Mouse (Mus musculus) lung, postnatal 0 days (tissue): Measurements from ENCODE around the gene 4921504E06Rik. TPM values are rescaled to one million over a fixed set of nuclear protein-coding genes. Genes with fewer than 3 reads are reported as not detected.

ENCODE experiments used
- ATAC-seq: fragments of 200-750 bp; cut with Nextera tagmentation; 2 replicates; pipeline ENCODE4 v1.8.0; 2017; ENCODE audit warnings: moderate library complexity
- DNase-seq: peaks from one replicate; pipeline ENCODE4 v3.0.0-alpha.2; 2016; ENCODE audit warnings: low spot score
- H3K27ac ChIP-seq: fragments of 300-500 bp; sonication (generic); 2 replicates; pipeline ENCODE4 v1.5.1; 2014; ENCODE audit warnings: antibody characterized with exemption, mild to moderate bottlenecking, low read length, mixed read lengths
- H3K27me3 ChIP-seq: fragments of 300-500 bp; sonication (generic); replicated peaks from 2 replicates; pipeline ENCODE4 v1.6.1; 2014; ENCODE audit warnings: low read length, mixed read lengths; ENCODE audit not compliant: insufficient read depth
- H3K36me3 ChIP-seq: fragments of 300-500 bp; sonication (generic); 2 replicates; pipeline ENCODE4 v1.6.1; 2014; ENCODE audit warnings: low read length, mixed read lengths; ENCODE audit not compliant: insufficient read depth
- H3K4me1 ChIP-seq: fragments of 300-500 bp; sonication (generic); 2 replicates; pipeline ENCODE4 v1.6.1; 2014; ENCODE audit warnings: antibody characterized with exemption, low read depth, low read length, mixed read lengths; ENCODE audit not compliant: insufficient read depth
- H3K4me2 ChIP-seq: fragments of 300-500 bp; sonication (generic); replicated peaks from 2 replicates; pipeline ENCODE4 v1.6.1; 2014; ENCODE audit warnings: low read depth, mild to moderate bottlenecking, low read length, moderate library complexity, mixed read lengths
- H3K4me3 ChIP-seq: fragments of 300-500 bp; sonication (generic); 2 replicates; pipeline ENCODE4 v1.5.1; 2014; ENCODE audit warnings: low read depth, low read length
- H3K9ac ChIP-seq: fragments of 300-500 bp; sonication (generic); replicated peaks from 2 replicates; pipeline ENCODE4 v1.6.1; 2014; ENCODE audit warnings: low read depth, mild to moderate bottlenecking
- H3K9me3 ChIP-seq: fragments of 300-500 bp; sonication (generic); 2 replicates; pipeline ENCODE4 v1.6.1; 2016; ENCODE audit warnings: low read length, mixed read lengths
- CTCF ChIP-seq: IDR thresholded peaks from 2 replicates; pipeline ENCODE4 v1.5.1; 2016; ENCODE audit warnings: antibody characterized with exemption, mild to moderate bottlenecking
- EP300 ChIP-seq: IDR thresholded peaks from 2 replicates; pipeline ENCODE4 v1.6.1; 2016; ENCODE audit warnings: antibody characterized with exemption, mild to moderate bottlenecking, control low read depth
- WGBS: fragments of 180-500 bp; shearing (Covaris S2); extraction: QIAGEN DNeasy Blood & Tissue Kit; methylation state at CpG from one replicate; pipeline ENCODE4 v1.1.7; 2014; 5-methylcytosine and 5-hydroxymethylcytosine counted together
- polyA plus RNA-seq: library from polyadenylated mRNA; unstranded; fragments of >200 nt; fragmentation: Nextera tagmentation; extraction: Ambion mirVana; gene quantifications from 2 replicates; pipeline ENCODE4 v1.2.1, GENCODE M21; 2015

The 4921504E06Rik gene
- polyA plus RNA-seq, 1 experiment from 2014 or later: 0.13 TPM

GRCm38 (mm10) chr2:19594856-19595255 lies 41.1 kb upstream of the 4921504E06Rik start:
- H3K9ac ChIP-seq: no peak overlapping the region
- no peak for DNase-seq
- H3K9me3 ChIP-seq: no peaks in the 10 kb centered on the region
- no peak for ATAC-seq
- no peak overlapping the region for H3K27ac ChIP-seq
- H3K4me3 ChIP-seq: no peak overlapping the region
- WGBS: 85% methylated on average over 7 of the region's 7 CpGs
- H3K4me1 ChIP-seq: no peaks in the 10 kb centered on the region
- TF ChIP-seq CTCF (no peak), EP300 (no peak)
- H3K36me3 ChIP-seq: no peaks in the 10 kb centered on the region
- H3K27me3 ChIP-seq: no peaks in the 10 kb centered on the region
- H3K4me2 ChIP-seq: no peak overlapping the region

- 79% methylated on average over 3 of the region's 3 CpGs for WGBS
- H3K4me2 ChIP-seq: no peak overlapping the region
- H3K9me3 ChIP-seq: no peaks in the 10 kb centered on the region
- H3K27ac ChIP-seq: no peak overlapping the region
- no peaks in the 10 kb centered on the region for H3K36me3 ChIP-seq
- ATAC-seq (no peak), DNase-seq (no peak)
- no peaks in the 10 kb centered on the region for H3K27me3 ChIP-seq
- no peak overlapping the region for H3K4me3 ChIP-seq
- no peaks in the 10 kb centered on the region for H3K4me1 ChIP-seq
- TF ChIP-seq EP300: no peak
- no peak for TF ChIP-seq CTCF
- no peak overlapping the region for H3K9ac ChIP-seq
Measured at GRCm38 (mm10) chr2:19579846-19580245, 26.1 kb upstream of the 4921504E06Rik start.

GRCm38 (mm10) chr2:19579180-19579579 lies 25.5 kb upstream of the 4921504E06Rik start:
- H3K9ac ChIP-seq: no peak overlapping the region
- DNase-seq: no peak
- H3K4me3 ChIP-seq: no peak overlapping the region
- ATAC-seq: no peak
- H3K9me3 ChIP-seq: no peaks in the 10 kb centered on the region
- H3K4me1 ChIP-seq: no peaks in the 10 kb centered on the region
- no peak overlapping the region for H3K4me2 ChIP-seq
- no peak overlapping the region for H3K27ac ChIP-seq
- TF ChIP-seq EP300: no peak
- TF ChIP-seq CTCF: no peak
- 63% methylated on average over 6 of the region's 6 CpGs for WGBS
- H3K27me3 ChIP-seq: no peaks in the 10 kb centered on the region
- H3K36me3 ChIP-seq: no peaks in the 10 kb centered on the region

GRCm38 (mm10) chr2:19562114-19562829 lies 8.6 kb upstream of the 4921504E06Rik start:
- DNase-seq (no peak), ATAC-seq (no peak)
- 77% methylated on average over 5 of the region's 5 CpGs for WGBS
- Histone ChIP-seq H3K4me2 (no peak overlapping the region), H3K36me3 (no peaks in the 10 kb centered on the region), H3K9ac (no peak overlapping the region), H3K27ac (no peak overlapping the region), H3K4me1 (no peaks in the 10 kb centered on the region), H3K4me3 (no peak overlapping the region), H3K27me3 (no peaks in the 10 kb centered on the region), H3K9me3 (no peaks in the 10 kb centered on the region)
- no peak for TF ChIP-seq EP300
- no peak for TF ChIP-seq CTCF

GRCm38 (mm10) chr2:19560654-19561053 lies 6.9 kb upstream of the 4921504E06Rik start:
- Histone ChIP-seq H3K4me3 (no peak overlapping the region), H3K27me3 (no peaks in the 10 kb centered on the region), H3K27ac (0 out of 2 replicates have a peak overlapping the region, but pooled peaks have one; percentile 6), H3K4me1 (no peaks in the 10 kb centered on the region), H3K36me3 (no peaks in the 10 kb centered on the region), H3K4me2 (no peak overlapping the region), H3K9ac (no peak overlapping the region), H3K9me3 (no peaks in the 10 kb centered on the region)
- 47% methylated on average over 2 of the region's 2 CpGs for WGBS
- DNase-seq (peak; percentile 29), ATAC-seq (peak; percentile 65)
- peak; percentile 71 for TF ChIP-seq EP300
- TF ChIP-seq CTCF: no peak; the same call in 1 of the 2 replicates

DNA sequence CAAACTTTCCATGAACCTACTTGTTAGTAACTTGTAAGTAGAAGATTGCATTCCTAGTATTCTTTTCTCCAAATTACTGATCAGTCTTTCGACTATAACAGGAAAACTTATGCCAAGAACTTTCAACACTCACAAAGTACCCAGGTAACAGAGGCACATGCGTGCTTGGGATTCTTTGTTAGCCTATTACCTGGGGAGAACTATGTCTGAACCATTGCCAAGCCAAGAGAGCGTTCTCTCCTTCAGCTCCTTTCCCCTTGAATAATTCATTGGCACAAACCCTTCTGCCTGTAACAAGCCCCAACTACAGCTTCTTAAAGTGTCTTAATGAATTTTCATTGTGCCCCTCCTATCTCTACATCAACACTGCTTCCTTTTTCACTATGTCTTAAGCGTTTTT lies 6.4 kb upstream of the 4921504E06Rik start:
- Histone ChIP-seq H3K4me2 (no peak overlapping the region), H3K9ac (no peak overlapping the region), H3K27ac (0 out of 2 replicates have a peak overlapping the region, but pooled peaks have one; percentile 6), H3K36me3 (no peaks in the 10 kb centered on the region), H3K4me1 (no peaks in the 10 kb centered on the region), H3K4me3 (no peak overlapping the region), H3K9me3 (no peaks in the 10 kb centered on the region), H3K27me3 (no peaks in the 10 kb centered on the region)
- TF ChIP-seq EP300: peak; percentile 60
- TF ChIP-seq CTCF: no peak
- DNase-seq (peak; percentile 77), ATAC-seq (peak; percentile 89)
- 41% methylated on average over 4 of the region's 4 CpGs for WGBS
